8 mouse cellular contexts compared by ENCODE assay signal in the genomic region with DNA sequence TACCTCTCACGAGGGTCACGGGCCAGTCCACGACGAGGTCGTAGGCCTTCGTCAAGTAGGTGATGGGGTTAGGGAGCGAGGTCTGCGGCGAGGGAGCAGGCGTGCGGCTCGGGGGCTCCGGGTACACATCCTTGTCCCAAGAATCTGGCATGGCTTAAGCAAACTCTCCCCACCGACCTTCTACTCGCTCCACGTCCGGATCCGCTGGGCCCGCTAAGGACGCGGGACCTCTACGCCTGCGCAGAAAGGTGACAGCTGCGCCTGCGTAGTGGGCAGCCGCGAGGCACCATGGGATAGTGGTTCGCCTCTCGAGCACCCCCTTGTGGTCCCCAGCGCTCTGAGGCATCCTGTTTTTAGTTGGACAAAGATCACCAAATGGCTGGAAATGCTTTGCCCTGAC. TPM values are rescaled to one million over a fixed set of nuclear protein-coding genes. Genes with fewer than 3 reads are reported as not detected.
DNase-seq lines count a peak whose midpoint lies in the region; ATAC-seq and TF ChIP-seq lines count a peak whose summit lies in the region.

Gene Ndufb10 (minus strand): TSS at position 295 of the 400 bp plus-strand sequence.

- ATAC-seq in erythroblast, adult 5-6 weeks (replicated peaks; ENCODE audit: low FRiP score, poor library complexity, severe bottlenecking): peak; percentile 82
- ATAC-seq in heart, embryonic 11.5 days (replicated peaks; ENCODE audit: insufficient number of reproducible peaks, low FRiP score, low TSS enrichment): peak; percentile 60
- peak; percentile 75 for ATAC-seq in kidney, embryonic 16.5 days (ENCODE audit: low FRiP score, low TSS enrichment)

- WGBS in heart, embryonic 11.5 days (ENCODE audit: insufficient replicate concordance): under 1% methylated on average over 30 of the region's 30 CpGs
- 0% methylated on average over 30 of the region's 30 CpGs for WGBS in kidney, embryonic 16.5 days
- under 1% methylated on average over 30 of the region's 30 CpGs for WGBS in liver, adult 2 months

- peak; percentile 97 for TF ChIP-seq CTCF in liver, adult 2 months (IDR thresholded peaks at IDR 0.05; ENCODE audit: low read depth, low read length)

- peaks cover 8% of the 10 kb centered on the region; the same call in 1 of the 2 replicates for H3K79me2 ChIP-seq in liver, adult 2 months (ENCODE audit: control insufficient read depth, insufficient read depth, low read length)
- H3K79me2 ChIP-seq in myocyte (ENCODE audit: control insufficient read depth, insufficient read depth): peaks cover 32% of the 10 kb centered on the region

- H3K27me3 ChIP-seq in heart, embryonic 11.5 days (ENCODE audit: control insufficient read depth, insufficient read depth, low read length): peaks cover 3% of the 10 kb centered on the region; the same call in 1 of the 2 replicates
- H3K27me3 ChIP-seq in kidney, embryonic 16.5 days (ENCODE audit: insufficient read depth, low read length): no peaks in the 10 kb centered on the region
- no peaks in the 10 kb centered on the region for H3K27me3 ChIP-seq in liver, adult 2 months (ENCODE audit: control insufficient read depth, insufficient read depth, low read length)
- H3K27me3 ChIP-seq in myocyte (ENCODE audit: control insufficient read depth, insufficient read depth, insufficient read length): no peaks in the 10 kb centered on the region
- no peaks in the 10 kb centered on the region for H3K27me3 ChIP-seq in splenic B cell, adult 2 months (ENCODE audit: control insufficient read depth, insufficient read depth, low read length, poor library complexity, severe bottlenecking)

- peaks cover 12% of the 10 kb centered on the region for H3K36me3 ChIP-seq in heart, embryonic 11.5 days (ENCODE audit: control insufficient read depth, insufficient read depth, low read length)
- H3K36me3 ChIP-seq in kidney, embryonic 16.5 days (ENCODE audit: insufficient read depth, low read length): peaks cover 16% of the 10 kb centered on the region
- peaks cover 12% of the 10 kb centered on the region for H3K36me3 ChIP-seq in liver, adult 2 months (ENCODE audit: control insufficient read depth, insufficient read depth, low read length)
- peaks cover 11% of the 10 kb centered on the region for H3K36me3 ChIP-seq in myocyte (ENCODE audit: control insufficient read depth, insufficient read depth)
- H3K36me3 ChIP-seq in splenic B cell, adult 2 months (ENCODE audit: control insufficient read depth, insufficient read depth, low read length, poor library complexity, severe bottlenecking): peaks cover 7% of the 10 kb centered on the region; the same call in 1 of the 2 replicates

- TF ChIP-seq POLR2A in liver, adult 2 months (IDR thresholded peaks at IDR 0.05; ENCODE audit: extremely low read depth, insufficient read depth, low read length): peak; percentile 95
- TF ChIP-seq POLR2A in myocyte (IDR thresholded peaks at IDR 0.05; ENCODE audit: insufficient read length, low read depth): peak; percentile 94

- peak within 1 kb of the TSS; percentile 88 for H3K4me2 ChIP-seq in heart, embryonic 11.5 days
- H3K4me2 ChIP-seq in kidney, embryonic 16.5 days (replicated peaks; ENCODE audit: low read depth, low read length): peak within 1 kb of the TSS; percentile 82
- peak within 1 kb of the TSS; percentile 95 for H3K4me2 ChIP-seq in myocyte (ENCODE audit: low read depth)

- peak within 1 kb of the TSS; percentile 91 for H3K4me3 ChIP-seq in heart, embryonic 11.5 days (ENCODE audit: low read depth, low read length)
- peak within 1 kb of the TSS; percentile 96 for H3K4me3 ChIP-seq in kidney, embryonic 16.5 days (ENCODE audit: low read length)
- H3K4me3 ChIP-seq in liver, adult 2 months (ENCODE audit: insufficient read depth, low read depth, low read length): peak within 1 kb of the TSS; percentile 93
- H3K4me3 ChIP-seq in myocyte: peak within 1 kb of the TSS; percentile 77

- DNase-seq in B cell, adult 2 months: peak; percentile 98
- peak; percentile 96 for DNase-seq in brain, adult 2 months (ENCODE audit: low read depth, low spot score)
- peak; percentile 74 for DNase-seq in liver, adult 2 months (ENCODE audit: extremely low read depth, low read depth, low spot score)
- DNase-seq in splenic B cell, adult 2 months (ENCODE audit: low read depth, low spot score): peak; percentile 97

- peak within 1 kb of the TSS; percentile 21 for H3ac ChIP-seq in myocyte (ENCODE audit: control insufficient read depth, insufficient read length)

- peak within 1 kb of the TSS; percentile 85 for H3K27ac ChIP-seq in heart, embryonic 11.5 days (ENCODE audit: low read depth, low read length)
- peak within 1 kb of the TSS; percentile 87 for H3K27ac ChIP-seq in kidney, embryonic 16.5 days (ENCODE audit: low read length)
- peak within 1 kb of the TSS; percentile 92 for H3K27ac ChIP-seq in liver, adult 2 months (replicated peaks; ENCODE audit: insufficient read depth, low read depth, low read length)

- H3K9me3 ChIP-seq in heart, embryonic 11.5 days (replicated peaks; ENCODE audit: control insufficient read depth, low read length): no peaks in the 10 kb centered on the region
- H3K9me3 ChIP-seq in kidney, embryonic 16.5 days (ENCODE audit: low read length): no peaks in the 10 kb centered on the region

- H3K9ac ChIP-seq in heart, embryonic 11.5 days (ENCODE audit: low read depth, low read length): peak within 1 kb of the TSS; percentile 95
- peak within 1 kb of the TSS; percentile 87 for H3K9ac ChIP-seq in kidney, embryonic 16.5 days (replicated peaks; ENCODE audit: low read length)
- H3K9ac ChIP-seq in liver, adult 2 months (ENCODE audit: low read depth, low read length): peak within 1 kb of the TSS; percentile 95

- peaks cover 23% of the 10 kb centered on the region for H3K4me1 ChIP-seq in heart, embryonic 11.5 days (ENCODE audit: control insufficient read depth, insufficient read depth, low read length)
- H3K4me1 ChIP-seq in kidney, embryonic 16.5 days (ENCODE audit: insufficient read depth, low read length): peaks cover 25% of the 10 kb centered on the region
- peaks cover 19% of the 10 kb centered on the region for H3K4me1 ChIP-seq in liver, adult 2 months (ENCODE audit: control insufficient read depth, insufficient read depth, low read length)

TF ChIP-seq in myocyte, 11 proteins besides CTCF, POLR2A, EP300 and RAD21:
- TF ChIP-seq E2F4 (IDR thresholded peaks at IDR 0.05; ENCODE audit: insufficient read depth) (no peak), TCF3 (IDR thresholded peaks at IDR 0.05; ENCODE audit: insufficient read length, low read depth) (no peak), TCF12 (IDR thresholded peaks at IDR 0.05; ENCODE audit: insufficient read depth, poor library complexity, severe bottlenecking) (no peak), POLR2AphosphoS2 (IDR thresholded peaks at IDR 0.05; ENCODE audit: insufficient read length, low read depth) (peak; percentile 95), MYOG (IDR thresholded peaks at IDR 0.05; ENCODE audit: control insufficient read depth in 1 of 3, insufficient read depth in 1 of 3, insufficient read length in 2 of 3, low read depth in 2 of 3) (peak in 2 of 3 experiments; percentile 28 to 49), USF1 (IDR thresholded peaks at IDR 0.05; ENCODE audit: low read depth) (no peak), MYOD1 (IDR thresholded peaks at IDR 0.05; ENCODE audit: control insufficient read depth in 1 of 3, insufficient read length in 2 of 3, low read depth in 2 of 3) (peak in 2 of 3 experiments; percentile 40 to 64), REST (IDR thresholded peaks at IDR 0.05; ENCODE audit: insufficient read depth, insufficient read length) (no peak), SRF (IDR thresholded peaks at IDR 0.05; ENCODE audit: control insufficient read depth, insufficient read length, low read depth) (peak; percentile 46), CEBPB (IDR thresholded peaks at IDR 0.05; ENCODE audit: insufficient read depth, poor library complexity, severe bottlenecking) (no peak)

RNA-seq across cellular contexts. Expression of gene Ndufb10, which starts in this region (rescaled TPM):
- total RNA-seq in erythroblast, adult 5-6 weeks (2015; ENCODE audit: low replicate concordance): 52.0 and 124 TPM in 2 replicates
- total RNA-seq in erythroblast, adult 5-6 weeks (2017; ENCODE audit: low replicate concordance): 74.1 and 90.5 TPM in 2 replicates
- 373 and 401 TPM in 2 replicates for polyA plus RNA-seq in heart, embryonic 11.5 days (2014; fragmentation: Nextera tagmentation; extraction: Ambion mirVana)
- polyA plus RNA-seq in kidney, embryonic 16.5 days (2015; fragmentation: Nextera tagmentation; extraction: Ambion mirVana): 258 and 262 TPM in 2 replicates
- total RNA-seq in liver, adult 2 months (2014; rRNA removed): 290 TPM in 2 replicates
- polyA plus RNA-seq in liver, adult 2 months (2012; rRNA removed): 265 and 300 TPM in 2 replicates
- polyA plus RNA-seq in myocyte (2012; fragmentation: generic; extraction: Trizol): 547 TPM

Comparison
In these comparisons a context has a peak if more than half of its experiments do, and no peak if none do; other contexts are left out.
1. Peak in every context shown above with its lines: DNase-seq, ATAC-seq, H3K4me3 ChIP-seq and H3K27ac ChIP-seq.